Mouse (Mus musculus) olfactory bulb, adult 2 months (tissue): ENCODE results near the gene Arpc1a.

Source experiments
- CTCF ChIP-seq: fragments of 200-500 bp; IDR thresholded peaks from 2 replicates; pipeline ENCODE4 v1.5.1; 2012; ENCODE audit warnings: low read depth, mild to moderate bottlenecking, low read length, moderate library complexity; ENCODE audit not compliant: insufficient read depth
- POLR2A ChIP-seq: fragments of 200-500 bp; IDR thresholded peaks from 2 replicates; pipeline ENCODE4 v1.6.1; 2012; ENCODE audit warnings: mild to moderate bottlenecking, low read depth, low read length, moderate library complexity; ENCODE audit not compliant: insufficient read depth

GRCm38 (mm10) chr5:145140611-145141010 lies 57.0 kb downstream of the Arpc1a start:
- no peak for TF ChIP-seq POLR2A
- TF ChIP-seq CTCF: no peak
